Mouse (Mus musculus): ENCODE measurements around the gene Gcnt1. TPM values are rescaled to one million over a fixed set of nuclear protein-coding genes. Genes with fewer than 3 reads are reported as not detected.

Gcnt1 gene
- polyA plus RNA-seq, 1 experiment = 4.3 TPM

DNA sequence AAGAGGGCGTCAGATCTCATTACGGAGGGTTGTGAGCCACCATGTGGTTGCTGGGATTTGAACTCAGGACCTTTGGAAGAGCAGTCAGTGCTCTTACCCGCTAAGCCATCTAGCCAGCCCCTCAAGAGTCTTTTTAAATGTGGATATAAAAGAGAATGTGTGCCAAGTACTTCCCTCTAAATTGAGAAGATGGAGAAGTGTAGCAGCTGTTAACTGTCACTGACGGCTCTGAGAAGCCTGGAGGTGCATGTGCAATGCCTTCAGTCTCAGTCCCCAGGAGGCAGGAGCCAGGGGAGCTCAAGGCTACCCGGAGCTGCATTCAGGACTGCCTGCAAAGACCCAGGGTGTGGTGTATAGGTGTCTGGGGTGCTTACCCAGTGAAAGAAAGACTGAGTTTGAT lies 25.3 kb upstream of the Gcnt1 start:
- H3K4me1 ChIP-seq (ENCODE audit: control insufficient read depth, insufficient read depth, low read length) = peaks cover 11% of the 10 kb centered on the region
- TF ChIP-seq CTCF (IDR thresholded peaks at IDR 0.05; ENCODE audit: insufficient read depth, low read length) = no peak
- no peak for TF ChIP-seq POLR2A (IDR thresholded peaks at IDR 0.05; ENCODE audit: borderline replicate concordance, extremely low read depth, low read depth, low read length)
- no peak overlapping the region for H3K4me3 ChIP-seq (replicated peaks; ENCODE audit: extremely low read depth, low read depth, low read length)
- no peak for DNase-seq
- 58% methylated on average over 5 of the region's 5 CpGs for WGBS

GRCm38 (mm10) chr19:17396802-17397201 lies 24.2 kb upstream of the Gcnt1 start:
- TF ChIP-seq CTCF (IDR thresholded peaks at IDR 0.05; ENCODE audit: insufficient read depth, low read length) (no peak), POLR2A (IDR thresholded peaks at IDR 0.05; ENCODE audit: borderline replicate concordance, extremely low read depth, low read depth, low read length) (no peak)
- 25% methylated on average over 4 of the region's 4 CpGs for WGBS
- DNase-seq = no peak
- peaks cover 11% of the 10 kb centered on the region for H3K4me1 ChIP-seq (ENCODE audit: control insufficient read depth, insufficient read depth, low read length)
- no peak overlapping the region for H3K4me3 ChIP-seq (replicated peaks; ENCODE audit: extremely low read depth, low read depth, low read length)

DNA sequence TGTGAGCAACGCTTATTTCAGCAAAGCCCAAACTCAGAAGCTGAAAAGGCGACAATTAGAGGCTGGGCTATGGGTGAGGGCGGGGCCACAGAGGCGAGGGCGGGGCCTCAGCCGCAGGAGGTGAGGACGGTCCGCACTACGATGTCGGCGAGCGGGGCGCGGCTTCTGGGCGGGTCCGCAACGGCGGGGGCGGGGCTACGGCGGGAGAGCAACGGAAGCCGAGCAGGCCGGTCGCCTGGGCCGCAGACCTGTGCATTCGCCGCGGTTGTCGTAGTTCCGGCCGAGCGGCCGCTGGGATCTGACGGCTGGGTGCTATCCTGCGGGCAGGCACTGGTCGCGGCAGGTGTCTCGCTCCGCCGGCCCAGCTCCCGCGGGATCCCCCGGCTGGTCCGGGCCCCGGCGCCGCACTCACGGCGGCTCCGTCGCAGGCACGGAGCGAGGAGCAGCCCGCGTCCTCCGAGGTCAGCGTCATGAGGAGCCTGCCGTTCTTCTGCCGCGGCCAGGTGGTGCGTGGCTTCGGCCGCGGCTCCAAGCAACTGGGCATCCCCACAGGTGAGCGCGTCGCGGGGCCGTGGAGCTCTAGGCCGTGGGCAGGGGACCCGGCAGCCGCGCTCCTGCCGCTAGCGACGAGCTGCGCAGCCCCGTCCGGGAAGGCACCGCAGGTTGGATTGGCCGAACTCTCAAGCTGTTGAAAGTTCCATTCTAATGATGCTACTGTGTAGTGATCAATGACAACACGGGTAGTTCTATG lies 21.4 kb upstream of the Gcnt1 start, which contains the start of gene Rfk:
TSS of gene Rfk (plus strand) at position 203 of the 751 bp plus-strand sequence.
- TF ChIP-seq POLR2A (IDR thresholded peaks at IDR 0.05; ENCODE audit: borderline replicate concordance, extremely low read depth, low read depth, low read length) (peak; percentile 93), CTCF (IDR thresholded peaks at IDR 0.05; ENCODE audit: insufficient read depth, low read length) (no peak)
- peak; percentile 89 for DNase-seq
- Histone ChIP-seq H3K4me1 (ENCODE audit: control insufficient read depth, insufficient read depth, low read length) (peaks cover 11% of the 10 kb centered on the region), H3K4me3 (replicated peaks; ENCODE audit: extremely low read depth, low read depth, low read length) (peak within 1 kb of the TSS; percentile 84)
- WGBS = under 1% methylated on average over 83 of the region's 83 CpGs

DNA sequence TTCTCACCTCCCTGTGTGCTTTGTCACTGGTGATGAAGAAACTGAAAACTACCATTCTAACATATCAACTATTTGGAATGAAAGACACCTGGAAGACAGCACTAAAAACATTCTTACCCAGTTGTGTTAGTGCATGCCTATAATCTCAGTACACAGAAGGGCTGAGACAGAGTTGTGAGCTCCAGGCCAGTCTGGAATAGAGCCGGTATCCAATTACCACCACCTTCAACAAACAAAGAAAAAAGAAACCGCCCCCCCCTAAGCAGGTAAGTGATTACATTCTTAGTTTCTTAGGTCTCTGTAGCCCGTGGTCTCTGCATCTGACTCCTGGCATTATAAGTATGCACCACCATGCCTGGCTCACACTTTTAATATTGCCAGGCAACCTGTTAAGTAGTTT lies 20.2 kb upstream of the Gcnt1 start:
- DNase-seq = no peak
- Histone ChIP-seq H3K4me3 (replicated peaks; ENCODE audit: extremely low read depth, low read depth, low read length) (no peak overlapping the region), H3K4me1 (ENCODE audit: control insufficient read depth, insufficient read depth, low read length) (peaks cover 11% of the 10 kb centered on the region)
- no peak for TF ChIP-seq CTCF (IDR thresholded peaks at IDR 0.05; ENCODE audit: insufficient read depth, low read length)
- WGBS = 23% methylated on average over 3 of the region's 3 CpGs

- Histone ChIP-seq H3K4me1 (ENCODE audit: control insufficient read depth, insufficient read depth, low read length) (no peaks in the 10 kb centered on the region), H3K4me3 (replicated peaks; ENCODE audit: extremely low read depth, low read depth, low read length) (no peak overlapping the region)
- no peak for DNase-seq
- TF ChIP-seq POLR2A (IDR thresholded peaks at IDR 0.05; ENCODE audit: borderline replicate concordance, extremely low read depth, low read depth, low read length) (no peak), CTCF (IDR thresholded peaks at IDR 0.05; ENCODE audit: insufficient read depth, low read length) (peak; percentile 24; the same call in 1 of the 2 replicates)
- 5% methylated on average over 2 of the region's 2 CpGs for WGBS
Measured at GRCm38 (mm10) chr19:17388404-17388803, 15.8 kb upstream of the Gcnt1 start.

- Histone ChIP-seq H3K4me1 (ENCODE audit: control insufficient read depth, insufficient read depth, low read length) (no peaks in the 10 kb centered on the region), H3K4me3 (replicated peaks; ENCODE audit: extremely low read depth, low read depth, low read length) (no peak overlapping the region)
- no peak for TF ChIP-seq POLR2A (IDR thresholded peaks at IDR 0.05; ENCODE audit: borderline replicate concordance, extremely low read depth, low read depth, low read length)
- 68% methylated on average over 6 of the region's 6 CpGs for WGBS
- DNase-seq = no peak
Measured at GRCm38 (mm10) chr19:17386424-17386823, 13.8 kb upstream of the Gcnt1 start.

DNA sequence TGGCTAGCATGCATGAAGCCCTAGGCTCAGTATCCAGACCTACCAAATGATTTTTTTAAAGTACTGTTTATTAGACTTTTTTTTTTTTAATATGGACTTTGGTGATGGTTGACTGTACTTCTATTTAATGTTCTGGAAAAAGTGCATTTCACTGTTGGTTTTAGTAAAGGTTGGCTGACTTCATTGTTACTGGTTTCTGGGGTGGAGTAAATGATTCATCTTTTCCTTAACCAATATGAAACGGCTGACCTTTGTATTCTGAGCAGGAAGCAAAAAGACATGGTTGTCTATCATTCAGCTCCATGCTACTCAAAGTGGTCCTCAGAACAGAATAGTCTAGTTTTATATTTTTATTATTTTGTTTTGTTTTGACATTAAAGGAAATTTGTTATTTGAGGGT lies 12.8 kb upstream of the Gcnt1 start:
- Histone ChIP-seq H3K4me1 (ENCODE audit: control insufficient read depth, insufficient read depth, low read length) (no peaks in the 10 kb centered on the region), H3K4me3 (replicated peaks; ENCODE audit: extremely low read depth, low read depth, low read length) (no peak overlapping the region)
- WGBS = 43% methylated on average over 1 of the region's 1 CpGs
- TF ChIP-seq CTCF (IDR thresholded peaks at IDR 0.05; ENCODE audit: insufficient read depth, low read length) (no peak), POLR2A (IDR thresholded peaks at IDR 0.05; ENCODE audit: borderline replicate concordance, extremely low read depth, low read depth, low read length) (no peak)
- no peak for DNase-seq

DNA sequence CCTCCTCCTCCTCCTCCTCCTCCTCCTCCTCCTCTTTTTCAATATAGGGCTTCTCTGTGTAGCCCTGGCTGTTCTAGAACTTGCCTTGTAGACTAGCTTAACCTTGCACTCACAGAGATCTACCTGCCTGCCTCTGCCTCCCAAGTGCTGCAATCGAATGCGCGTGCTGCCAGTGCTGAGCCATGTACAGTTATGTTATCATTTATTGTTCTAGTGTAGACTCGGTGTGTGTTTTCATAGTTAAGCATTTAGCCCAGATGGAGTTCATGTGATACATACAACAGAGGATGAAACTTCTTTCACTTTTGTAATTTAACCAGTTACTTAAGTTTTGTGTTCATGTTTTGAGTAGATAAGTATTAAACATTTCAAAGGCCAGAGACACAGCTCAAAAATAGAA lies 12.4 kb upstream of the Gcnt1 start:
- 89% methylated on average over 4 of the region's 4 CpGs for WGBS
- TF ChIP-seq POLR2A (IDR thresholded peaks at IDR 0.05; ENCODE audit: borderline replicate concordance, extremely low read depth, low read depth, low read length) = no peak
- TF ChIP-seq CTCF (IDR thresholded peaks at IDR 0.05; ENCODE audit: insufficient read depth, low read length) = no peak
- no peaks in the 10 kb centered on the region for H3K4me1 ChIP-seq (ENCODE audit: control insufficient read depth, insufficient read depth, low read length)
- H3K4me3 ChIP-seq (replicated peaks; ENCODE audit: extremely low read depth, low read depth, low read length) = no peak overlapping the region
- no peak for DNase-seq

- H3K4me3 ChIP-seq (replicated peaks; ENCODE audit: extremely low read depth, low read depth, low read length) = no peak overlapping the region
- no peak for TF ChIP-seq POLR2A (IDR thresholded peaks at IDR 0.05; ENCODE audit: borderline replicate concordance, extremely low read depth, low read depth, low read length)
- 63% methylated on average over 6 of the region's 6 CpGs for WGBS
- no peaks in the 10 kb centered on the region for H3K4me1 ChIP-seq (ENCODE audit: control insufficient read depth, insufficient read depth, low read length)
- no peak for DNase-seq
Measured at GRCm38 (mm10) chr19:17382807-17383397, 10.3 kb upstream of the Gcnt1 start.

GRCm38 (mm10) chr19:17380549-17380948 lies 7.9 kb upstream of the Gcnt1 start:
- no peak for DNase-seq
- no peaks in the 10 kb centered on the region for H3K4me1 ChIP-seq (ENCODE audit: control insufficient read depth, insufficient read depth, low read length)
- no peak for TF ChIP-seq POLR2A (IDR thresholded peaks at IDR 0.05; ENCODE audit: borderline replicate concordance, extremely low read depth, low read depth, low read length)
- TF ChIP-seq CTCF (IDR thresholded peaks at IDR 0.05; ENCODE audit: insufficient read depth, low read length) = no peak
- 49% methylated on average over 7 of the region's 7 CpGs for WGBS
- H3K4me3 ChIP-seq (replicated peaks; ENCODE audit: extremely low read depth, low read depth, low read length) = no peak overlapping the region
